Mouse (Mus musculus): ENCODE results near the gene Rapgef6. TPM values are rescaled to one million over a fixed set of nuclear protein-coding genes. Genes with fewer than 3 reads are reported as not detected.

The Rapgef6 gene
- polyA plus RNA-seq, 1 experiment from 2014 or later = 28.6 TPM

DNA sequence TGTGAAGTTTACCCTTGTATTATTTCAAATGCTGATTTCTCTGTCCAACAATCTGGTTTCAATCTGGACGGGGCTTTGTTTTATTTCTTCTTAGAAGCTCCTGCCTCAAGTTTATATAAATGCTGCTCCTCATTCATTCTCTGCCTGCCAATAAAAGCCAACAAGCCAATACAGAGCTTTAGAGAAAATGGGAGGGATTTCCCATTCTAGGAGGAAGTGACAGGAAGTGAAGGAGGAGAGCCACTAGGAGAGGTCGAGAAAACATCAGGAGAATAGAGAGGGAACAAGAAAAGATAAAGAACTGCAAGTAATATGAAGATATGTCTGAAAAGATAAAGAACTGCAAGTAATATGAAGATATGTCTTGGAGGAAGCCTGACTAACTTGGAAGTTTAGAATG lies 190.2 kb downstream of the Rapgef6 start:
- Histone ChIP-seq H3K4me2 (ENCODE audit: low read depth, low read length) (no peak overlapping the region), H3K4me3 (ENCODE audit: low read length) (no peak overlapping the region), H3K9ac (ENCODE audit: low read depth, low read length) (no peak overlapping the region), H3K27ac (ENCODE audit: low read length) (no peak overlapping the region), H3K4me1 (ENCODE audit: control insufficient read depth, insufficient read depth, low read length) (no peaks in the 10 kb centered on the region), H3K9me3 (ENCODE audit: control insufficient read depth, low read length) (no peaks in the 10 kb centered on the region), H3K36me3 (ENCODE audit: control insufficient read depth, insufficient read depth, low read length) (peaks cover 12% of the 10 kb centered on the region), H3K27me3 (replicated peaks; ENCODE audit: control insufficient read depth, insufficient read depth, low read length) (no peaks in the 10 kb centered on the region)
- ATAC-seq = no peak
- WGBS = 71% methylated on average over 2 of the region's 2 CpGs

DNA sequence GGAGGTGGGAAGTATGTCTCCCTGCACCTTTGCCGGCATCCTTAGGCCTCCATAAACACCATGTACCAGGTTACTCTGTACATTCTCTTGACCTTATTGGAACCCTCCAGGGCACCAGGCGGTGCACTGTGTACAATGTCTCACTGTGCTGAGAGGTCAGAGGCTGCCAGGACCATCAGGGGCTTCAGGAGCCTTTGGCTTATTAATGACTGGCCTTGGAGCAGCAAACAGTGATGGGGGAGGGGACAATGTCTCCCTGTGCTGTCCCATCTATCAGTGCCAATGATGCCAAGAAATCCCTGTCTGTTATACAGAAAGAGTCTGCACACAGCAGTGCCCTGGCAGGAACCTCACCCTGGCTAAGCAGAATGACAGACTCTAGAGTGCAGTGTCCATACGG lies 195.2 kb downstream of the Rapgef6 start:
- Histone ChIP-seq H3K4me2 (ENCODE audit: low read depth, low read length) (no peak overlapping the region), H3K4me3 (ENCODE audit: low read length) (no peak overlapping the region), H3K36me3 (ENCODE audit: control insufficient read depth, insufficient read depth, low read length) (peaks cover 14% of the 10 kb centered on the region), H3K9ac (ENCODE audit: low read depth, low read length) (no peak overlapping the region), H3K9me3 (ENCODE audit: control insufficient read depth, low read length) (no peaks in the 10 kb centered on the region), H3K4me1 (ENCODE audit: control insufficient read depth, insufficient read depth, low read length) (no peaks in the 10 kb centered on the region), H3K27me3 (replicated peaks; ENCODE audit: control insufficient read depth, insufficient read depth, low read length) (no peaks in the 10 kb centered on the region), H3K27ac (ENCODE audit: low read length) (no peak overlapping the region)
- WGBS = 84% methylated on average over 3 of the region's 3 CpGs
- ATAC-seq = no peak

DNA sequence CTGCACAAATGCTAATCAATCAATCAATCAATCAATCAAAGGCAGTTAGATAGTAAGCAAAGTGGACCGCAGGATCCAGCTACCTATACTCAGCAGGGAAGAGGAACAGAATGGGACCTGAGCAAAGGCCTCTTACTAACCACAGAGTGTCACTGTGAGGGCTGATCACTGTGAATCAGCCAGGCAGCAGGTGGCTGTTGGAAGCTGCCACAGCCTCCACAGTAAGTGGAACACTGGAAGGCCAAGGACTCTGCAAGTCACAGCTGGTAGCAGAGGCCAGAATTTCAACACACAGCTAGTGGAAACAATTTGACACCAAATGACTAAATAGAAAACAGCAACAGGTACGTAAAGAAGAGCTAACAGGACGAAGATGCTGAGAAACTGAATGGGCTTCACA lies 196.0 kb downstream of the Rapgef6 start:
- no peak for ATAC-seq
- 91% methylated on average over 3 of the region's 3 CpGs for WGBS
- no peaks in the 10 kb centered on the region for H3K9me3 ChIP-seq (ENCODE audit: control insufficient read depth, low read length)
- no peak overlapping the region for H3K4me2 ChIP-seq (ENCODE audit: low read depth, low read length)
- H3K27ac ChIP-seq (ENCODE audit: low read length) = no peak overlapping the region
- no peak overlapping the region for H3K9ac ChIP-seq (ENCODE audit: low read depth, low read length)
- H3K4me3 ChIP-seq (ENCODE audit: low read length) = no peak overlapping the region
- peaks cover 14% of the 10 kb centered on the region for H3K36me3 ChIP-seq (ENCODE audit: control insufficient read depth, insufficient read depth, low read length)
- no peaks in the 10 kb centered on the region for H3K27me3 ChIP-seq (replicated peaks; ENCODE audit: control insufficient read depth, insufficient read depth, low read length)
- no peaks in the 10 kb centered on the region for H3K4me1 ChIP-seq (ENCODE audit: control insufficient read depth, insufficient read depth, low read length)

DNA sequence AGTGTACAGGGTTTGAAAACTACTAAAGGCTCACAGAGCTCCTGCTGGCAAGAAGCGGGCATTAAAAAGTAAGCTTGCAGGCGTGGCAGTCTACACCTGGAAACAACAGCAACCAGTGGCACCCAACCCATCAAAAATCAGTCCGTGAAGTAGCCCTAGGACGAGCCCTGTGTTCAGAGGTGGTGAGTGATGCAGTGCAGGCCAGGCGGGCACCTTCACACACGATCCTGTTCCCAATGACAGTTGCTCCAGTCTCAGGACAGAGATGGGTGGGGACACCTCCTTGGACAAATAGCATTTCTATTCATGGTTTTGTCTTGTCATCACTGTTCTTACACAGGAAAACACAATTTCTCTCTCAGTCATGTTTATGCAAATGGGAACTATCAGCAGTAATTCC lies 199.4 kb downstream of the Rapgef6 start:
- 0 out of 2 replicates have a peak, but pooled peaks cover 9% of the 10 kb centered on the region for H3K36me3 ChIP-seq (ENCODE audit: control insufficient read depth, insufficient read depth, low read length)
- H3K9ac ChIP-seq (ENCODE audit: low read depth, low read length) = no peak overlapping the region
- no peaks in the 10 kb centered on the region for H3K9me3 ChIP-seq (ENCODE audit: control insufficient read depth, low read length)
- no peak overlapping the region for H3K4me3 ChIP-seq (ENCODE audit: low read length)
- no peak overlapping the region for H3K27ac ChIP-seq (ENCODE audit: low read length)
- no peak overlapping the region for H3K4me2 ChIP-seq (ENCODE audit: low read depth, low read length)
- H3K4me1 ChIP-seq (ENCODE audit: control insufficient read depth, insufficient read depth, low read length) = 0 out of 2 replicates have a peak, but pooled peaks cover 5% of the 10 kb centered on the region
- 88% methylated on average over 6 of the region's 6 CpGs for WGBS
- no peaks in the 10 kb centered on the region for H3K27me3 ChIP-seq (replicated peaks; ENCODE audit: control insufficient read depth, insufficient read depth, low read length)
- no peak for ATAC-seq

DNA sequence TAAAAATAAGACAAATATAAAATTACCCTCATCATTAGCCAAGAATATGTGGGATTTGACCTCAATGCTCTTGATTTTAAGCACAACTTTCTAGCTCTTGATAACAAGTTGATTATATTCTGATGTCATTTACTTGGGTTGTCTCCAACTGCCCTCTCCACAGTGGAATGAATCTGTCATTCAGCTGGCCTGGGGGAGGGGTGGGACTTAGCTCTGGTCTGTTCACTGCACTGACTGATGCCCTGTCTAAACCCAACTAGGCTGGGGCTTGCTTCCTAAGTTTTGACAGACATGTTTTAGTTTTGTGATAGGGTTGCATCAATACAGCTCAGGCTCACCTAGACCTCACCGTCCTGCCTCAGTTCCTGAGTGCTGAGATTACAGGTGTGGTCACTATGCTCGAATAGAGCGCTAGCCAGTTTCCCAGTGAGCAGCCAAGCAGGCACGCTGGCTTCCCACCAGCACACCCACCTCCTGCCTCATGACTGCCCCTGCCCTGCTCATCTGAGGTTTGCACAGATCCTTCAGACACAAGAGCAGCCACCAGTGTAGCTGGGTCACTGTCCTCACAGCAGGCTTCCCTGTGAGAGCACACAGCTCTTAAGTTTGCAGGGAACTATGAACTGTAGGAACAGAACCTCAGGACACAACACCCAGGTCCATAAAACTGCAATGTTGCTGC lies 201.8 kb downstream of the Rapgef6 start:
- Histone ChIP-seq H3K9ac (ENCODE audit: low read depth, low read length) (no peak overlapping the region), H3K27ac (ENCODE audit: low read length) (no peak overlapping the region)
- WGBS = 82% methylated on average over 4 of the region's 4 CpGs

DNA sequence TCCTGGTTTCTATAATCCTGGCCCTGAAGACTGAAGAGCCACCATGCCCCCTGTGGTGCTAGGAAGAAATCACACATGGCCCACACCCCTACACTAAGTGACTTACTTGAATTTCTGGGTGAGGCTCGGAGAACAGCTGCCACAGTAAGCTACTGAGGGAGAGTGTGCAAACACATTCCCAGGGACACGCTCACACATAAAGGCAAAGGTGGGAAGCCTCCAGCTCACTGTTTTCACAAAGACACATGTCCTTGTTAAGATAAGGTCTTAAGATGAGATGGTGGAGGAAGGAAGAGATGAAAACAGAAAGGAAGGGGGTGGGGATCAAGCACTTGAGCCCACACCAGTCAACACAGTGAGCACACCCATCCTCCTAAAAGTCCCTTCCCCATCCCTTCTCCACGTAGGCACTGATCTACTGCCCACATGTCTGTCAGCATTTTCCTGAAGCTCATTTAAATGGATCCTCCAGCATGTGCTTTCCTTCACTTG lies 204.0 kb downstream of the Rapgef6 start:
- Histone ChIP-seq H3K4me3 (ENCODE audit: low read length) (no peak overlapping the region), H3K36me3 (ENCODE audit: control insufficient read depth, insufficient read depth, low read length) (0 out of 2 replicates have a peak, but pooled peaks cover 11% of the 10 kb centered on the region), H3K4me2 (ENCODE audit: low read depth, low read length) (no peak overlapping the region), H3K27me3 (replicated peaks; ENCODE audit: control insufficient read depth, insufficient read depth, low read length) (no peaks in the 10 kb centered on the region), H3K4me1 (ENCODE audit: control insufficient read depth, insufficient read depth, low read length) (0 out of 2 replicates have a peak, but pooled peaks cover 5% of the 10 kb centered on the region), H3K27ac (ENCODE audit: low read length) (no peak overlapping the region), H3K9me3 (ENCODE audit: control insufficient read depth, low read length) (no peaks in the 10 kb centered on the region), H3K9ac (ENCODE audit: low read depth, low read length) (no peak overlapping the region)
- 78% methylated on average over 3 of the region's 3 CpGs for WGBS
- ATAC-seq = no peak

More for the DNA sequence above, 201.8 kb downstream of the Rapgef6 start:
- Histone ChIP-seq H3K9me3 (ENCODE audit: control insufficient read depth, low read length) (no peaks in the 10 kb centered on the region), H3K4me1 (ENCODE audit: control insufficient read depth, insufficient read depth, low read length) (0 out of 2 replicates have a peak, but pooled peaks cover 5% of the 10 kb centered on the region), H3K4me3 (ENCODE audit: low read length) (no peak overlapping the region), H3K27me3 (replicated peaks; ENCODE audit: control insufficient read depth, insufficient read depth, low read length) (no peaks in the 10 kb centered on the region), H3K4me2 (ENCODE audit: low read depth, low read length) (no peak overlapping the region), H3K36me3 (ENCODE audit: control insufficient read depth, insufficient read depth, low read length) (0 out of 2 replicates have a peak, but pooled peaks cover 10% of the 10 kb centered on the region)
- ATAC-seq = no peak

DNA sequence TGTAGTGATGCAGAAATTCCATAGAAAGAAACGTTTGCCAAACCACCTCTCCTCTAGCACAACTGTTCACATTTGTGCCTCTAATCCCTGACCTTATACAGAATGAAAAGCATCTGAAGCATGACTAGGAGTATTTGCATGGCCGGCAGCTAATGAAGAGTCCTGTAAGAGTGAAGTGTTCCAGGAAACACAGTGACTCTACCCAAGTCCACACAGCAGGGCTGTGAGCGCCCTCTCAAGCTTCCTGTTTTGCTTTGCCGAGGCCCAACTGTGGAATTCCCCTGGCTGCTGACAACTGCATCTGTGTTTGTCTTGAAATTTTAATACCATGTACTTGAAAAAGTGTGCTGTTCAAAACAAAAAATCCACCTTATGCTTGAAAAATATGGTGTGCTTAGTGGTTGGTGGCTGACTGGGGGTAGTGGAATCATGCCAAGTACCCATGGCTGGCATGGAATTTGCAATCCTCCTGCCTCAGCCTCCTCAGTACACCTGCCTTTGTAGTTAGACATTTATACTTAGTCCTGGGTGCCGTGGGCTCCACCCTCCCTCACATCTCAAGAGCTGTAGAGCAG lies 204.8 kb downstream of the Rapgef6 start:
- H3K27me3 ChIP-seq (replicated peaks; ENCODE audit: control insufficient read depth, insufficient read depth, low read length) = no peaks in the 10 kb centered on the region
- H3K27ac ChIP-seq (ENCODE audit: low read length) = no peak overlapping the region
- H3K4me3 ChIP-seq (ENCODE audit: low read length) = no peak overlapping the region
- 0 out of 2 replicates have a peak, but pooled peaks cover 5% of the 10 kb centered on the region for H3K4me1 ChIP-seq (ENCODE audit: control insufficient read depth, insufficient read depth, low read length)
- no peaks in the 10 kb centered on the region for H3K9me3 ChIP-seq (ENCODE audit: control insufficient read depth, low read length)
- 65% methylated on average over 5 of the region's 5 CpGs for WGBS
- no peak for ATAC-seq
- H3K9ac ChIP-seq (ENCODE audit: low read depth, low read length) = no peak overlapping the region
- no peak overlapping the region for H3K4me2 ChIP-seq (ENCODE audit: low read depth, low read length)
- 0 out of 2 replicates have a peak, but pooled peaks cover 11% of the 10 kb centered on the region for H3K36me3 ChIP-seq (ENCODE audit: control insufficient read depth, insufficient read depth, low read length)

DNA sequence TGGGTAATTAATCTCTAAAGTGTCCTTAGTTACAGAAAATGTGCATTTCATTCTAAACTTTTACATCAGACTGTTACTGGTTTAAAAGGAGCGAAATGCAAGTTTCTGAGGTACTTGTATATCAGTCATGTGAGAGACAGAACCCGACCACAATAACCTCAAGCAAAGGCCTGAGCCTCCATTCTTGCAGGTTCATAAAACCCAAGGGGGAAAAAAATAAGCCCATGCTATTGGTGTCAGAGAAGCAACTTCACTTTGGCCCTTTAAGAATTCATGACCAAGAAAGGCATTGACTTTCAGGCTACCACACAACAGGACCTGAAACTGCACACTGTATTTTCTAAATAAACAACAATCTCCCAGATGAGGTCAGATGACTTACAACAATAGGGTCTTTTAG lies 205.7 kb downstream of the Rapgef6 start:
- Histone ChIP-seq H3K27ac (ENCODE audit: low read length) (no peak overlapping the region), H3K9ac (ENCODE audit: low read depth, low read length) (no peak overlapping the region), H3K27me3 (replicated peaks; ENCODE audit: control insufficient read depth, insufficient read depth, low read length) (no peaks in the 10 kb centered on the region), H3K4me2 (ENCODE audit: low read depth, low read length) (no peak overlapping the region), H3K4me1 (ENCODE audit: control insufficient read depth, insufficient read depth, low read length) (0 out of 2 replicates have a peak, but pooled peaks cover 5% of the 10 kb centered on the region), H3K9me3 (ENCODE audit: control insufficient read depth, low read length) (no peaks in the 10 kb centered on the region), H3K36me3 (ENCODE audit: control insufficient read depth, insufficient read depth, low read length) (0 out of 2 replicates have a peak, but pooled peaks cover 11% of the 10 kb centered on the region), H3K4me3 (ENCODE audit: low read length) (no peak overlapping the region)
- no peak for ATAC-seq
- WGBS = 91% methylated on average over 2 of the region's 2 CpGs

DNA sequence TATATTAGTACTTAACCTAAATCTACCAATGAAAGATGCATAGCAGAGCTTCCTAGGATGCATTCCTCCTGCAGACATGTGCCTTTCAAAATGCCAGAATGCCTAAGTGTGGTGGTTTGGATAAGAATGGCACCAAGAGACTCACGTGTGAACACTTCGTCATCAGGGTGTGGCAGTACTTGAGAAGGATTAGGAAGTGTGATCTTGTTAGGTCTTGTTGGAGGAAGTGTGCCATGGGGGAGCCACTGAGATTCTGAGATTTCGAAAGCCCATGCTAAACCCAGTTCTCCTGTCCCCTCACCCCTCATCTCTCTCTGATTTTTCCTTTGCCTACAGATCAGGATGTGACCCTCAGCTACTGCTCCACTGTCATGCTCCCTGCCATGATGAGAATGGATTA lies 206.7 kb downstream of the Rapgef6 start:
- Histone ChIP-seq H3K4me2 (ENCODE audit: low read depth, low read length) (no peak overlapping the region), H3K27me3 (replicated peaks; ENCODE audit: control insufficient read depth, insufficient read depth, low read length) (no peaks in the 10 kb centered on the region), H3K4me3 (ENCODE audit: low read length) (no peak overlapping the region), H3K9ac (ENCODE audit: low read depth, low read length) (no peak overlapping the region), H3K36me3 (ENCODE audit: control insufficient read depth, insufficient read depth, low read length) (0 out of 2 replicates have a peak, but pooled peaks cover 11% of the 10 kb centered on the region), H3K4me1 (ENCODE audit: control insufficient read depth, insufficient read depth, low read length) (0 out of 2 replicates have a peak, but pooled peaks cover 5% of the 10 kb centered on the region), H3K9me3 (ENCODE audit: control insufficient read depth, low read length) (no peaks in the 10 kb centered on the region), H3K27ac (ENCODE audit: low read length) (no peak overlapping the region)
- 93% methylated on average over 3 of the region's 3 CpGs for WGBS
- no peak for ATAC-seq

Measured in intestine, embryonic 16.5 days (tissue).